Mouse (Mus musculus) frontal cortex, postnatal 10 days (tissue): ENCODE data around the gene Vmn1r125.
"Not testable (repeated sequence)": the region's sequence is repeated elsewhere in the genome, so short reads cannot be mapped to it uniquely, and the experiment has no call there.

Source experiments
- DNase-seq, 2 experiments: peaks; one replicate each; pipeline ENCODE4 v3.0.0; 2022; ENCODE audit warnings: low spot score in 2 of 2, mixed read lengths in 1 of 2

The Vmn1r125 gene

DNA sequence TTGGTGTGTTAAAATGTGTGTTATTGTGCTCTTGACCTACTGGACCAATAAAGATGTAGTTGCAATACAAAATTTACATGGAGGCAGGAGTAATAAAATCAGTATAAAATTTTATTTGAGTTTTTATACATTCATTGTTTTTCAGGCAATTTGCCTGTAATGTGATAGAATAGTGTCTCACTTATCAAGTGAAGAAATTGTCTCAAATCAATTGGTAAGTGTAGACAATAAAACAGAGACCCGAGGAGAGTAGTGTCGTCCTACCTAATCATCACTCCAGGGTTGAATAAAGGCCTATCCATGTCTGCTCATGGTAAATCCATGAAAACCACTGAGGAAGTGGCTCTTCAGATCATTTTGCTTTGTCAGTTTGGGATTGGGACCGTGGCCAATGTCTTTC lies at the start of gene Vmn1r125:
Gene Vmn1r125, plus strand, starts transcription at position 301 of the 400 bp plus-strand sequence.
- not testable (repeated sequence) for DNase-seq

GRCm38 (mm10) chr7:21260517-21260916 lies 11.5 kb upstream of the Vmn1r125 start, which contains the start of gene Vmn1r124:
Gene Vmn1r124, minus strand, starts transcription at chr7:21260617.
- DNase-seq = not testable (repeated sequence)

DNA sequence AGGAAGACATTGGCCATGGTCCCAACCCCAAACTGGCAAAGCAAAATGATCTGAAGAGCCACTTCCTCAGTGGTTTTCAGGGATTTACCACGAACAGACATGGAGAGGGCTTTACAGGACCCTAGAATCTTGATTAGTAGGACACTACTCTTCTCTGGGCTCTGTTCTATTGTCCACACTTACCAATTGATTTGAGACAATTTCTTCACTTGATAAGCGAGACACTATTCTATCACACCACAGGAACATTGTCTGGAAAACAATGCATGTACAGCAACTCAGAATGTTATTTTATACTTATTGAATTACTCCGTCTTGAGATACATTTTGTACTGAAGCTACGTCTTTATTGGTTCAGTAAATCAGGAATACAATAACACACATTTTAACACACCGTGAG lies 29.4 kb downstream of the Vmn1r125 start, which contains the start of gene Vmn1r126:
Gene Vmn1r126, minus strand, starts transcription at position 101 of the 400 bp plus-strand sequence.
- DNase-seq = not testable (repeated sequence)

DNA sequence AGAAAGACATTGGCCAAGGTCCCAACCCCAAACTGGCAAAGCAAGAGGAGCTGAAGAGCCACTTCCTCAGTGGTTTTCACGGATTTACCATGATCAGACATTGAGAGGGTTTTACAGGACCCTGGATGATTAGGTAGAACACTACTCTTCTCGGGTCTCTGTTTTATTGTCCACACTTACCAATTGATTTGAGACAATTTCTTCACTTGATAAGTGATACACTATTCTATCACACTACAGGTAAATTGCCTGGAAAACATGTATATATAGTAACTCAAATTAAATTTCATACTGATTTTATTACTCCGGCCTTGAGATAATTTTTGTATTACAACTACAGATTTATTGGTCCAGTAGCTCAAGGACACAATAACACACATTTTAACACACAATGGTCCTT lies 47.8 kb downstream of the Vmn1r125 start, which contains the start of gene Vmn1r127:
Gene Vmn1r127, minus strand, starts transcription at position 101 of the 400 bp plus-strand sequence.
- not testable (repeated sequence) for DNase-seq
